Mouse (Mus musculus) testis, adult 2 months (tissue): Measurements from ENCODE around the gene Zfp715. TPM values are rescaled to one million over a fixed set of nuclear protein-coding genes. Genes with fewer than 3 reads are reported as not detected.

Source experiments
- polyA plus RNA-seq: library from polyadenylated mRNA; depleted of rRNA; stranded (reverse); fragments of >200 nt; gene quantifications from 2 replicates; pipeline ENCODE4 v1.2.3, GENCODE M21; 2012; rRNA removed

Gene Zfp715
- polyA plus RNA-seq, 1 experiment, result 6.7 TPM

Other genes starting within 250 kb of the Zfp715 start
- 1.2 and 1.4 TPM in 2 replicates for gene Zfp936, start 199.1 kb downstream of the Zfp715 start, polyA plus RNA-seq
- 0.10 and 0.11 TPM in 2 replicates for gene Siglecf, start 38.0 kb upstream of the Zfp715 start, polyA plus RNA-seq
- 0.05 and 0.06 TPM in 2 replicates for gene Siglecg, start 94.9 kb upstream of the Zfp715 start, polyA plus RNA-seq
- gene Lim2, start 114.4 kb upstream of the Zfp715 start, polyA plus RNA-seq, result 0.07 TPM in 1 of 2 replicates, not detected in the other
- 0.25 TPM in 1 of 2 replicates, not detected in the other for gene Nkg7, start 123.8 kb upstream of the Zfp715 start, polyA plus RNA-seq
- 247 and 279 TPM in 2 replicates for gene Cldnd2, start 127.5 kb upstream of the Zfp715 start, polyA plus RNA-seq
- gene Etfb, start 130.8 kb upstream of the Zfp715 start, polyA plus RNA-seq, result 50.5 and 51.5 TPM in 2 replicates
- 5.4 and 7.5 TPM in 2 replicates for gene Gm45233, start 130.8 kb upstream of the Zfp715 start, polyA plus RNA-seq
- 10.9 and 12.9 TPM in 2 replicates for gene Vsig10l, start 149.9 kb upstream of the Zfp715 start, polyA plus RNA-seq
- 7.4 and 8.1 TPM in 2 replicates for gene Iglon5, start 176.8 kb upstream of the Zfp715 start, polyA plus RNA-seq
- 12.4 and 13.8 TPM in 2 replicates for gene 4931406B18Rik, start 192.6 kb upstream of the Zfp715 start, polyA plus RNA-seq
- gene Cd33, start 231.1 kb upstream of the Zfp715 start, polyA plus RNA-seq, result 7.5 and 8.1 TPM in 2 replicates
- gene Zfp658, start 249.0 kb upstream of the Zfp715 start, polyA plus RNA-seq, result 0.19 and 0.23 TPM in 2 replicates